Mouse (Mus musculus) gastrocnemius, postnatal 10 days (tissue): ENCODE measurements around the gene Cfap44. TPM values are rescaled to one million over a fixed set of nuclear protein-coding genes. Genes with fewer than 3 reads are reported as not detected.

ENCODE experiments used
- DNase-seq: peaks from one replicate; pipeline ENCODE4 v3.0.0; 2021; ENCODE audit warnings: mixed read lengths
- long read RNA-seq, 2 experiments: library from polyadenylated mRNA; stranded (forward); transcript quantifications; one replicate each; pipeline ENCODE4 v2.0.0; 2021
- total RNA-seq, 2 experiments: library from RNA; stranded (reverse); gene quantifications; 2 replicates each; pipeline ENCODE4 v1.2.3; 2021

Gene Cfap44
- under 1 TPM in 1 of 2 experiments, not detected in 1; 0.42 TPM for total RNA-seq
- long read RNA-seq, experiment 1, result 0 reads
- long read RNA-seq, experiment 2, result 0 reads

GRCm38 (mm10) chr16:44394577-44395243 is at the start of gene Cfap44:
Gene Cfap44 (plus strand): TSS chr16:44394796.
- peak; percentile 46 for DNase-seq

- DNase-seq, result peak; percentile 98
Measured at GRCm38 (mm10) chr16:44347071-44347901, 47.3 kb upstream of the Cfap44 start, which contains the start of gene Spice1. Gene Spice1 (plus strand): TSS chr16:44347121.

- no peak for DNase-seq
Measured at GRCm38 (mm10) chr16:44349801-44350397, 44.7 kb upstream of the Cfap44 start.

- DNase-seq, result no peak
Measured at GRCm38 (mm10) chr16:44356291-44356690, 38.3 kb upstream of the Cfap44 start.

GRCm38 (mm10) chr16:44357571-44358268 is 36.9 kb upstream of the Cfap44 start:
- no peak for DNase-seq

GRCm38 (mm10) chr16:44361921-44362890 is 32.4 kb upstream of the Cfap44 start:
- no peak for DNase-seq

- no peak for DNase-seq
Measured at GRCm38 (mm10) chr16:44365522-44365921, 29.1 kb upstream of the Cfap44 start.

GRCm38 (mm10) chr16:44375459-44375858 is 19.1 kb upstream of the Cfap44 start:
- no peak for DNase-seq

GRCm38 (mm10) chr16:44380006-44380405 is 14.6 kb upstream of the Cfap44 start:
- DNase-seq, result no peak

- no peak for DNase-seq
Measured at GRCm38 (mm10) chr16:44381578-44381977, 13.0 kb upstream of the Cfap44 start.

- DNase-seq, result no peak
Measured at GRCm38 (mm10) chr16:44383549-44383948, 11.0 kb upstream of the Cfap44 start.

GRCm38 (mm10) chr16:44384251-44384650 is 10.3 kb upstream of the Cfap44 start:
- no peak for DNase-seq

GRCm38 (mm10) chr16:44391877-44392548 is 2.6 kb upstream of the Cfap44 start:
- DNase-seq, result peak; percentile 31

GRCm38 (mm10) chr16:44404933-44405332 is 10.3 kb downstream of the Cfap44 start:
- no peak for DNase-seq

- no peak for DNase-seq
Measured at GRCm38 (mm10) chr16:44407211-44407610, 12.6 kb downstream of the Cfap44 start.

- DNase-seq, result no peak
Measured at GRCm38 (mm10) chr16:44408290-44408689, 13.7 kb downstream of the Cfap44 start.

- no peak for DNase-seq
Measured at GRCm38 (mm10) chr16:44410176-44410575, 15.6 kb downstream of the Cfap44 start.

GRCm38 (mm10) chr16:44417596-44417995 is 23.0 kb downstream of the Cfap44 start:
- DNase-seq, result no peak

GRCm38 (mm10) chr16:44421735-44422134 is 27.1 kb downstream of the Cfap44 start:
- DNase-seq, result no peak

GRCm38 (mm10) chr16:44423499-44423898 is 28.9 kb downstream of the Cfap44 start:
- no peak for DNase-seq
